Mouse (Mus musculus) CD4-positive naive resting alpha-beta T cell, adult 76 days (primary cell): ENCODE results near the gene Rnase11. TPM values are rescaled to one million over a fixed set of nuclear protein-coding genes. Genes with fewer than 3 reads are reported as not detected.

Source experiments
- total RNA-seq: library from RNA; stranded (reverse); gene quantifications from one replicate; pipeline ENCODE4 v1.2.4, GENCODE M21; 2023

The Rnase11 gene
- total RNA-seq = not detected

GRCm38 (mm10) chr14:51050063-51050462, at the start of gene Rnase11:
TSS of gene Rnase11 (minus strand) at chr14:51050163.

GRCm38 (mm10) chr14:51090921-51091900, 41.2 kb upstream of the Rnase11 start, which contains the start of the genes Rnase4 and Ang:
TSS of gene Rnase4 (plus strand) at chr14:51091077.
TSS of gene Ang (plus strand) at chr14:51091150.

GRCm38 (mm10) chr14:51074335-51074734, 24.4 kb upstream of the Rnase11 start, which contains the start of gene Olfr750:
TSS of gene Olfr750 (minus strand) at chr14:51074435.

GRCm38 (mm10) chr14:51057401-51057831, 7.5 kb upstream of the Rnase11 start, which contains the start of gene Rnase12:
TSS of gene Rnase12 (minus strand) at chr14:51057661.

DNA sequence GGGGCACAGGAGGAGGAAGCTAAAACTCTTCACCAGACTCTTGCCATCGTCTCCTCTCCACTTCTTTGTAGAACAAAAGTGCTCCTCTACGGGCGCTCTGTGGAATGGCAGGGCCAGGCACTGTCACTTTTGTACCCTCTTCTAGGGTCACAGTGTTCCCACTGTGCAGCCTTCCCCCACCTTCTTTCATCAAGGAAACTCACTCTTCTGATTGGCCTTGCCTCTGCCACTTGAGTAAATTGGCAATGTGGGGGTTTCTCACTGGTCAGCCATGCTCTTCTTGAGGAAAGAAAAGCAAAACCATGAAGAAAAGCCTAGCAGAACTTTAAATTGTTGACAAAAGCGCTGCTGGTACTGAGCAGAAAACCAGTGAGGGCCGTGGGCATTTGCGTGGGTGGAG, 8.2 kb downstream of the Rnase11 start, which contains the start of gene Rnase9:
Rnase9 (minus strand) TSS at position 101 of the 400 bp plus-strand sequence.

GRCm38 (mm10) chr14:51007152-51007801, 42.7 kb downstream of the Rnase11 start, which contains the start of gene Rnase10:
TSS of gene Rnase10 (plus strand) at chr14:51007751.

Other genes with a start within 250 kb of the Rnase11 start
- gene Ccnb1ip1, start 242.4 kb downstream of the Rnase11 start, total RNA-seq = not detected
- gene Parp2, start 242.3 kb downstream of the Rnase11 start, total RNA-seq = 67.2 TPM
- gene Tep1, start 179.6 kb downstream of the Rnase11 start, total RNA-seq = 45.2 TPM
- 0.41 TPM for gene Klhl33, start 152.7 kb downstream of the Rnase11 start, total RNA-seq
- gene Osgep, start 125.3 kb downstream of the Rnase11 start, total RNA-seq = 36.9 TPM
- gene Apex1, start 125.2 kb downstream of the Rnase11 start, total RNA-seq = 43.1 TPM
- 122 TPM for gene Pip4p1, start 119.3 kb downstream of the Rnase11 start, total RNA-seq
- 21.6 TPM for gene Pnp, start 119.1 kb downstream of the Rnase11 start, total RNA-seq
- 17.4 TPM for gene Gm49342, start 105.6 kb downstream of the Rnase11 start, total RNA-seq
- 2.6 TPM for gene Pnp2, start 94.2 kb downstream of the Rnase11 start, total RNA-seq
- not detected for gene Rnase10, start 42.4 kb downstream of the Rnase11 start, total RNA-seq
- gene Rnase9, start 8.3 kb downstream of the Rnase11 start, total RNA-seq = not detected
- not detected for gene Rnase12, start 7.5 kb upstream of the Rnase11 start, total RNA-seq
- gene Olfr750, start 24.3 kb upstream of the Rnase11 start, total RNA-seq = not detected
- gene Rnase4, start 40.9 kb upstream of the Rnase11 start, total RNA-seq = 0.73 TPM
- gene Ang, start 41.0 kb upstream of the Rnase11 start, total RNA-seq = not detected
- gene Eddm3b, start 64.3 kb upstream of the Rnase11 start, total RNA-seq = not detected
- 8.2 TPM for gene Rnase6, start 73.7 kb upstream of the Rnase11 start, total RNA-seq
- gene Rnase1, start 96.6 kb upstream of the Rnase11 start, total RNA-seq = not detected
- gene Rnase2b, start 112.1 kb upstream of the Rnase11 start, total RNA-seq = not detected
- not detected for gene Ang2, start 149.0 kb upstream of the Rnase11 start, total RNA-seq
- not detected for gene Ear14, start 153.2 kb upstream of the Rnase11 start, total RNA-seq
- gene Rnase2a, start 205.9 kb upstream of the Rnase11 start, total RNA-seq = not detected